Mouse (Mus musculus) E14TG2a.4 (cell line): Measurements from ENCODE around the gene Shf.

Experiments
- CTCF ChIP-seq: conservative IDR thresholded peaks from 2 replicates; pipeline ENCODE4 v1.5.1; 2014; ENCODE audit warnings: low read length
- NANOG ChIP-seq: IDR thresholded peaks from 2 replicates; pipeline ENCODE4 v1.6.1; 2014; ENCODE audit warnings: borderline replicate concordance, low read length, mixed read lengths
- POU5F1 ChIP-seq: IDR thresholded peaks from 2 replicates; pipeline ENCODE4 v1.6.1; 2014; ENCODE audit warnings: low read length, borderline replicate concordance

GRCm38 (mm10) chr2:122324586-122324985 is 44.4 kb downstream of the Shf start:
- TF ChIP-seq CTCF (no peak), NANOG (no peak), POU5F1 (no peak)
